Mouse (Mus musculus): ENCODE results near the gene Zfp292. TPM values are rescaled to one million over a fixed set of nuclear protein-coding genes. Genes with fewer than 3 reads are reported as not detected.
A peak's percentile ranks its signal among the peaks of the same experiment; 100 is the strongest.

Gene Zfp292
- polyA plus RNA-seq, 1 experiment from 2014 or later: 39.2 TPM

DNA sequence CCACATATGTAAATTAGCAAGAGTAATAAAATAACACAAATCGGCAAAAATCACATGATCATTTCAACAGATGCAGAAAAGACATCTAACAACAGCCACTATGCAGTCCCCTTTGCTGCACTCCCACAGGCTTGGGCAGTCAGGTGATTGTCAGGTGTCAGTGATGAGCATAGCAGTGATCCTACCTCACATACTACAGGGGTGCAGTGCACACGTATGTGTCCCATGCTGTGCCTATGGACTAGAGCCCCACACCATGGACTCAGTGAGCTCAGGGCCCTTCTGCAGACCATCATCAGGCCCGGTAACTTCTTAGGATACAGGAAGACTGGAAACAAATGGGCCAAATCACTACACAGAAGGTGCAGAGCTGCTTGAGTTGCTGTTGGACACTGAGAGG is 39.9 kb downstream of the Zfp292 start:
- no peak overlapping the region for H3K27ac ChIP-seq
- no peaks in the 10 kb centered on the region for H3K27me3 ChIP-seq
- no peaks in the 10 kb centered on the region for H3K9me3 ChIP-seq (replicated peaks)
- H3K9ac ChIP-seq: no peak overlapping the region
- no peak for ATAC-seq (ENCODE audit: low FRiP score)
- H3K36me3 ChIP-seq: peaks cover 13% of the 10 kb centered on the region
- no peak overlapping the region for H3K4me3 ChIP-seq
- peaks cover 6% of the 10 kb centered on the region; the same call in 1 of the 2 replicates for H3K4me1 ChIP-seq
- WGBS: 87% methylated on average over 3 of the region's 3 CpGs
- H3K4me2 ChIP-seq (replicated peaks): no peak overlapping the region

DNA sequence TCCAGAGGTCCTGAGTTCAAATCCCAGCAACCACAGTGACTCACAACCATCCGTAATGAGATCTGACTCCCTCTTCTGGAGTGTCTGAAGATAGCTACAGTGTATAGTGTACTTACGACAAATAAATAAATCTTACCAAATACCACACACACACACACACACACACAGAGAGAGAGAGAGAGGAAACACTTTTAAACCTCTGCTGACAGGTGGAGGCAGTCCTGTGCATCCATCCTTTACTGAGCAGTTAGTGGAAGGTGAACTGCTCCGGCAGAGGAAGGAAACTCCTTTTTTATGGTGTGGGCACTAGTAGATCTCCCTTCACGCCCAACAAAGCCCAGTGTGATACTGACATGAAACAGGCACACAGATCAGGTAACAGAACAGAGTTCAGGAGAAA is 51.3 kb downstream of the Zfp292 start:
- H3K4me3 ChIP-seq: no peak overlapping the region
- peaks cover 19% of the 10 kb centered on the region for H3K36me3 ChIP-seq
- no peak overlapping the region for H3K9ac ChIP-seq
- no peak for ATAC-seq (ENCODE audit: low FRiP score)
- H3K27me3 ChIP-seq: no peaks in the 10 kb centered on the region
- H3K9me3 ChIP-seq (replicated peaks): no peaks in the 10 kb centered on the region
- H3K4me1 ChIP-seq: no peaks in the 10 kb centered on the region
- H3K4me2 ChIP-seq (replicated peaks): no peak overlapping the region
- WGBS: 95% methylated on average over 4 of the region's 4 CpGs
- H3K27ac ChIP-seq: no peak overlapping the region

DNA sequence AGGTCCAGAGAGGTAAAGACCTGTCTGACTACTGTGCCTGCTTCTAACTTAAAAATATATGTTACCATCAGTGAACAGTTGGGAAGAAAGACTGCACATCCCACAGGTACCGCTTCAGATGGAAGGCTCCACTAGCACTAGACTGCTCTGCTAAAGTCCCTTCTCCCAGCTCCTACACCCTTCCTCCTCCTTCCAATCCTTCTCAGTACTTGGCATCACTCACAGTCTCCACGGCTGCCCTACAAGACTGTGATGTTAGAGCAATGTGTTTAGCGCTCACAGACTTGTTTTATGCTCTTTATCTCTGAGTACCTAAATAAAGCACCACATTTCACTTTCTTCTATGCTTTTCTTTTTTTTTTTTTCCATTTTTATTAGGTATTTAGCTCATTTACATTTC is 53.3 kb downstream of the Zfp292 start:
- Histone ChIP-seq H3K4me2 (replicated peaks) (no peak overlapping the region), H3K4me3 (no peak overlapping the region), H3K4me1 (no peaks in the 10 kb centered on the region), H3K27ac (no peak overlapping the region), H3K27me3 (no peaks in the 10 kb centered on the region), H3K9me3 (replicated peaks) (no peaks in the 10 kb centered on the region), H3K9ac (no peak overlapping the region), H3K36me3 (peaks cover 8% of the 10 kb centered on the region)
- WGBS: 94% methylated on average over 3 of the region's 3 CpGs
- ATAC-seq (ENCODE audit: low FRiP score): no peak

DNA sequence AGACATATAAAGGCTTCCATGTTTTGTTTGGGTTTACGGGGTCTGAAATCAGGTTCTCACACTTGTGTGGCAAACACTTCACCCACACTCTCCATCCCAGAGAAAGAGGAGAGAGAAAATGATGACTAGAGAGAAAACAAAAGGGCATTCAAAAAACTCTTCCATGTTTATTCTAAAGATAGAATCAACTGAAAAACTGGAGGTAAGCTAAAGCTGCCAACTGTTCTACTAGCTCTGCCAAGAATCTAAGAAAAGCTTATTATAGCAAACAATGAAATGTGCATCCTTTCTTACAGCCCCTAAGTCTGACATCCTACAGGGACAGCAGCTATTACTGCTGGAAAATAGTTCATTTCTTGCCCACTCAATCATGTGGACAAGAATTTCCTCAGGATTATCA is 58.9 kb downstream of the Zfp292 start:
- 92% methylated on average over 1 of the region's 1 CpGs for WGBS
- Histone ChIP-seq H3K27ac (peak overlapping the region; percentile 30; the same call in 1 of the 2 replicates), H3K27me3 (no peaks in the 10 kb centered on the region), H3K4me3 (no peak overlapping the region), H3K4me1 (no peaks in the 10 kb centered on the region), H3K4me2 (replicated peaks) (no peak overlapping the region), H3K9me3 (replicated peaks) (no peaks in the 10 kb centered on the region), H3K36me3 (peaks cover 4% of the 10 kb centered on the region), H3K9ac (no peak overlapping the region)
- no peak for ATAC-seq (ENCODE audit: low FRiP score)

DNA sequence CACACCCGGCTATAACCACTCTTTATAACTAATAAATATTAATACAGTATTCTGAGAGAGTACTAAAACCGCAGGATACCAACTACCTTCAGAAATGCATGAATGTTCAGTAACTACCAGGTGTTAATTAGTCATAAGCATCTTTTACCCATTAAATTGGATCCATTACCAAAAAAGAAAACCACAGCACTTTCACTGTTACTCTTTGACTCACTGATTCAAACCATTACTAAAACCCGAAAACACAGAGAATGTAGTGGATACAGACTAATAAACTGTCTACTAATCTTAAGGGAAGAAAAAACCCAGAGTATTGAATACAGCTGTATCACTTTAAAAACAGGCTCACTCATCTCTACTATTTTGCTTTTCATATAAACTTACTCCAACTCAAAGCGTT is 62.9 kb downstream of the Zfp292 start:
- WGBS: 96% methylated on average over 4 of the region's 4 CpGs
- no peaks in the 10 kb centered on the region for H3K4me1 ChIP-seq
- no peak overlapping the region for H3K4me3 ChIP-seq
- no peak overlapping the region for H3K9ac ChIP-seq
- no peaks in the 10 kb centered on the region for H3K27me3 ChIP-seq
- no peaks in the 10 kb centered on the region for H3K9me3 ChIP-seq (replicated peaks)
- H3K27ac ChIP-seq: no peak overlapping the region
- peaks cover 26% of the 10 kb centered on the region for H3K36me3 ChIP-seq
- H3K4me2 ChIP-seq (replicated peaks): no peak overlapping the region
- no peak for ATAC-seq (ENCODE audit: low FRiP score)

DNA sequence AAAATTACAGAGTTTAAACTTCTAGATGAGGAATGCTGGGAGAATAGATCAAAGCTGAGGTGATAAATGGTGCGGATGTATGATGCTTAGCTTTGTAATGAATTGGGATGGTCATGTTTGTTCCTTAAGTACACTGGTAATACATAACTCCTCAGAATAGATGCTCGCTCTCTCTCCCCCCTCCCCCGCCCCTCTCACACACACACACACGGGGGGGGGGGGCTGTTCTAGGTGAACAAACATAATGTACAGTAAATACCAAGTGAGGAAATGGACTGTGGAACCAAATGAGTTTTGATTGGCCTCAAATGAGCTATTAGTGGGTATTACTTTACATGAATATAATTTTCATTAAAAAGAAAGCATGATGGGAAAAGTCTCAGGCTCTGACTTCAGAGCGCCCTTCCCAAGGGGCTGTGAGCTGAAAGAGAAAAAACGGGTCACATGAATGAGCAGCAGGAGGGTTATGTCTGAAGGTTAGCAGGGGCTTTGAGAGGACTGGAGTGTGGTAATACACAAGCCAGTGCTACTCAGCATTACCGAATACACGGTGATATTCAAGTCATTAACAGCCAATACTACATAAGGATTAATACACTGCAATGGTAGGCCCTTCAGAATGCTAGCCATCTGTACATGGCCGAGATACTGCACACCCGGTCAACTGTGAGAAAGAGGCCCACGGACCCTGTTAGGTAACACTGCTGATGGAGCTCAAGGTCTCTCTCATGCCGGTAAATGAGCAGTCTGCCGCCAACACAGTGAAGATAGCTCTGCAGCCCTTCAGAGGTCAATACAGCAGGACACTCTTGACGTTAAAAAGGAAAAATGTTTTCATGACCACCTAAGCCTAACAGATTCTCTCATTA is 81.4 kb downstream of the Zfp292 start:
- Histone ChIP-seq H3K27ac (no peak overlapping the region), H3K36me3 (peaks cover 16% of the 10 kb centered on the region), H3K4me3 (no peak overlapping the region), H3K9ac (no peak overlapping the region), H3K27me3 (no peaks in the 10 kb centered on the region), H3K4me2 (replicated peaks) (no peak overlapping the region), H3K4me1 (peaks cover 4% of the 10 kb centered on the region; the same call in 1 of the 2 replicates), H3K9me3 (replicated peaks) (no peaks in the 10 kb centered on the region)
- ATAC-seq (ENCODE audit: low FRiP score): peak; percentile 35; the same call in 1 of the 2 replicates
- WGBS: 81% methylated on average over 14 of the region's 14 CpGs

DNA sequence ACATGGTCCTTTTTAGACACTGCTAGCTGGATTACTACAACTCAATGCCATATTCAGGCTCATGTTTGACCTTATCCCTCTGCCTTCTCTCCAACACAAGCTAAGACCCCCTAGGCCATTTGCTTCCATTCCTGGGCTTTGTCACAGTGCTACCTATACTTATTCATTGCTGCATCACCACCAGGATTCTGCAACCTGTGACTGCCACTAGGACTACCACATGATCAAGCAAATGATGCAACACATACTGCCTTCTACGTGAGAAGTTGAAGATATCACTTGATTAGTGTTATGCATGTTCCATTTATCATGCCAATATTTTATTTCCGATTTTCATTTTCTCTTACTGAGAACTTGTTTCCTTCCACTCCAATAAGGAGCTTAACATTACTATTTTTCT is 84.8 kb downstream of the Zfp292 start:
- WGBS: 93% methylated on average over 2 of the region's 2 CpGs
- Histone ChIP-seq H3K4me1 (peaks cover 4% of the 10 kb centered on the region; the same call in 1 of the 2 replicates), H3K4me2 (replicated peaks) (no peak overlapping the region), H3K4me3 (no peak overlapping the region), H3K27ac (no peak overlapping the region), H3K36me3 (no peaks in the 10 kb centered on the region), H3K27me3 (no peaks in the 10 kb centered on the region), H3K9me3 (replicated peaks) (no peaks in the 10 kb centered on the region), H3K9ac (no peak overlapping the region)
- no peak for ATAC-seq (ENCODE audit: low FRiP score)

DNA sequence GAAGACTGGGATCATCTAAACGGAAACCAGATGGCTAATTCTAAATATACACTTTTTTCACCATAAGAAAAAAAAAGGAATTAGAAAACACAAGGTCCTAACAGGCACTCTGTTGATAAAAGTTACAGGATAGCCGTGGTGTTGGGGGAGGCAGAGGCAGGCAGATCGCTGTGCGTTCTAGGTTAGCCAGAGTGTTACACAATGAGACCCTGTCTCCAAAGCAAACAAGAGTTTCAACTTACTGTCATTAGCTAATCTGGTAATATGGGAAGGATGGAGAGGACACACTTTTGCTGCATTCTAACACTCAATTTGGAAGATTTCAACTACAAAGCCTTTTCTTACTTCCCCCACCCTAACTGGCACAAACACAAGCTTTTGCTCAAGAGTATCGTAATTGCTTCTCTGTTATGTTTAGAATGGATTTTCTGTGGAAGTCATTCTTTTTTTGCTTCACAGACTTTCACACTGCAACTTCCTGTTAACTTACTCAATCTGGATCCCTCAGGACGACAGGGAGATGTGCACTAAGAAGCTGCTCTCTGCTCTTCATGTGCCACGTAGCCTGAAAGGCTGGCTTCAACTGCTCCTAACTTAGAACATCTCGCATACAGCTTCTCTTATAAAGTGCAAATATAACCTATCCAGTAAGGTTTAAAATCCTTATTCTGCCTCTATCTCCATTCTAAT is 85.3 kb downstream of the Zfp292 start:
- no peak for ATAC-seq (ENCODE audit: low FRiP score)
- no peaks in the 10 kb centered on the region for H3K36me3 ChIP-seq
- WGBS: 85% methylated on average over 8 of the region's 8 CpGs
- no peak overlapping the region for H3K27ac ChIP-seq
- peaks cover 4% of the 10 kb centered on the region; the same call in 1 of the 2 replicates for H3K4me1 ChIP-seq
- no peaks in the 10 kb centered on the region for H3K27me3 ChIP-seq
- no peak overlapping the region for H3K4me3 ChIP-seq
- no peak overlapping the region for H3K9ac ChIP-seq
- no peaks in the 10 kb centered on the region for H3K9me3 ChIP-seq (replicated peaks)
- no peak overlapping the region for H3K4me2 ChIP-seq (replicated peaks)

DNA sequence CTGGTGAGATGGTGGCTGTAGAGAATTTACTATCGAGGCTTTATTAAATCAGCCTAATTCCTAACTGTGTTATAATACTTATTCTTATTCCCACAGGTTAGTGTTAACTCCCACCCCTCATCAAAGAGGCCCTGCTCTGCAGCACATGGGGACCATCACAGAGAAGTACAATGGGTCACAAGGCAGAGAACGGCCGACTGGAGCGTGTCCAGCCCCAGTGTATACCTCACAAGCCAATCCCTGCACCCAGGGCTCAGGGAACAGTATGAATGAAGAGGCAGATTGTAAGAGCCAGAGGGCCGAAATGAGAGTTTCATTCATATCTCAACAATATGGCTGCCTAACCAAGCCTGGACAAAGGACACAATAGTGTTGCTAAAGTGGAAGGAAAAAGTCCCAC is 86.5 kb downstream of the Zfp292 start:
- Histone ChIP-seq H3K36me3 (no peaks in the 10 kb centered on the region), H3K9me3 (replicated peaks) (no peaks in the 10 kb centered on the region), H3K4me3 (no peak overlapping the region), H3K4me2 (replicated peaks) (no peak overlapping the region), H3K9ac (no peak overlapping the region), H3K27ac (no peak overlapping the region), H3K27me3 (no peaks in the 10 kb centered on the region), H3K4me1 (no peaks in the 10 kb centered on the region)
- ATAC-seq (ENCODE audit: low FRiP score): no peak
- WGBS: 88% methylated on average over 5 of the region's 5 CpGs

DNA sequence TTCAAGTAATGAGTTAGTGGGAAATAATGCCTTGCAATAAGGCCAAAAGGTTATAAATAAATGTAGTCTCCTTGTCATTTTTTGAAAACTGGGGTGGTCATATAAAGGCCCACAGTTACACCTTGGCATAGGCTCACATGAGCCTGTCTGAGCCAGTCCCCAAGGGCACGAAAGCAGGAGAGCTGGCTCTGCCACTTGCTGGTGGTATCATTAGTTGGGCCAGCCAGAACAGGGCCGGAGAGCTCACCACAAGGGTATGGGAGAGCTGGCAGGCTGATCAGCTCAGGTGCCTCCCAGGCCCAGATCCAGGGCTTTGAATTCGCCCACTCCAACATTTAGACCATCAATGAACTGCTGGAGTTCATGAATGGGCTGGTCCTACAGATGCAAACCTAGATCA is 96.3 kb downstream of the Zfp292 start:
- no peaks in the 10 kb centered on the region for H3K36me3 ChIP-seq

DNA sequence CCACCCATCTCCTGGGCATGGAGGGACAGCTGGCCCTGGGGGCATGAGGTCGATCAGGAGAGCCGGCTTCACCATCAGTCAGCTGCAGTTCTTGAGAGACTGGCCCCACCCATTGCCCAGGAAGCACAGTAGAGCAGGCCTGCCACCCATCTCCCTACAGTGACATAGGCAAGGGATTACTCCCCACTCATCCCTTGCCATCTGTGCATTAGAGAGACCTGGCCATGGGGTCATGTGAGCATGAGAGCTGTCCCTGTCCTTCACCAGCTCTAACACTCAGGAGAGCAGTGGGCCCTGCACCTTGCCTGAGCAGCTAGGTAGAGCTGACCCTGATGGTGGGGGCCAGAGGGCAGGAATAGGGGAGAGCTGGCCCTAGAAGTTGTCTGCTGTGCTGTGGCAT is 97.1 kb downstream of the Zfp292 start:
- no peak for ATAC-seq (ENCODE audit: low FRiP score)
- Histone ChIP-seq H3K4me3 (no peak overlapping the region), H3K9me3 (replicated peaks) (no peaks in the 10 kb centered on the region), H3K9ac (no peak overlapping the region), H3K36me3 (no peaks in the 10 kb centered on the region), H3K4me1 (no peaks in the 10 kb centered on the region), H3K27me3 (no peaks in the 10 kb centered on the region), H3K4me2 (replicated peaks) (no peak overlapping the region), H3K27ac (no peak overlapping the region)
- WGBS: 89% methylated on average over 2 of the region's 2 CpGs

More for the DNA sequence above, 96.3 kb downstream of the Zfp292 start:
- 92% methylated on average over 3 of the region's 3 CpGs for WGBS
- H3K27ac ChIP-seq: no peak overlapping the region
- no peak overlapping the region for H3K9ac ChIP-seq
- H3K4me2 ChIP-seq (replicated peaks): no peak overlapping the region
- no peaks in the 10 kb centered on the region for H3K27me3 ChIP-seq
- no peak overlapping the region for H3K4me3 ChIP-seq
- H3K4me1 ChIP-seq: no peaks in the 10 kb centered on the region
- H3K9me3 ChIP-seq (replicated peaks): no peaks in the 10 kb centered on the region
- ATAC-seq (ENCODE audit: low FRiP score): no peak

DNA sequence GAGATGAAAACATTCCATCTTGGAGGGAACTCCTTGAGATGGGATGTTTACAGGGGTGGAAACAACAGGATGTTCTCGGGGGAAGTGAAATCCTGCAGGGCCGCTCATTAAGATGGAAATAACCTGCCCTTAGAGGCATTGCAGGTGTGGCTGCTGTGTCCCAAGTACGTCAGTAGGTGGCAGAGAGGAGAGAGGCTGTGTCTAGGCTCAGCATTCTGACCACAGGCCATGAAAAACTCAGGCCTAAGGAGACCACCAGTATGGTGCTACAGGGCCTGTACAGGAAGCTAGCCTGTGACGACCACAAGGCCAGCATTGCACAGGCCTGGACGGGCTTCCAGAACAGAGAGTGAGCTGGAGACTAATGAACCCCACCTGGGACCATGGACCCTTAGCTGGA is 97.9 kb downstream of the Zfp292 start:
- 55% methylated on average over 5 of the region's 5 CpGs for WGBS
- no peak for ATAC-seq (ENCODE audit: low FRiP score)

More for the DNA sequence above, 97.9 kb downstream of the Zfp292 start:
- Histone ChIP-seq H3K27ac (no peak overlapping the region), H3K27me3 (no peaks in the 10 kb centered on the region), H3K4me3 (no peak overlapping the region), H3K9me3 (replicated peaks) (no peaks in the 10 kb centered on the region), H3K4me2 (replicated peaks) (no peak overlapping the region), H3K9ac (no peak overlapping the region), H3K4me1 (no peaks in the 10 kb centered on the region), H3K36me3 (no peaks in the 10 kb centered on the region)
